Mouse (Mus musculus) erythroblast, embryonic 14.5 days (primary cell): ENCODE results near the gene Cfap70. TPM values are rescaled to one million over a fixed set of nuclear protein-coding genes. Genes with fewer than 3 reads are reported as not detected.
A peak's percentile ranks its signal among the peaks of the same experiment; 100 is the strongest.

ENCODE experiments used
- H3K27me3 ChIP-seq: 2 replicates; pipeline ENCODE4 v1.6.1; 2012; ENCODE audit warnings: inconsistent platforms; ENCODE audit not compliant: control insufficient read depth
- H3K36me3 ChIP-seq: 2 replicates; pipeline ENCODE4 v1.6.1; 2012; ENCODE audit warnings: mild to moderate bottlenecking, inconsistent platforms; ENCODE audit not compliant: control insufficient read depth
- H3K4me1 ChIP-seq: 2 replicates; pipeline ENCODE4 v1.6.1; 2012; ENCODE audit warnings: inconsistent platforms; ENCODE audit not compliant: control insufficient read depth
- H3K4me3 ChIP-seq: replicated peaks from 2 replicates; pipeline ENCODE3; 2012; ENCODE audit warnings: moderate library complexity, mild to moderate bottlenecking, inconsistent platforms
- H3K9me3 ChIP-seq: 2 replicates; pipeline ENCODE4 v1.6.1; 2012; ENCODE audit warnings: low read length, inconsistent platforms, mixed read lengths; ENCODE audit not compliant: control insufficient read depth
- GATA1 ChIP-seq: IDR thresholded peaks from 2 replicates; pipeline ENCODE4 v1.6.1; 2012; ENCODE audit warnings: low read length, inconsistent platforms, mixed read lengths
- TAL1 ChIP-seq: IDR thresholded peaks from 3 replicates; pipeline ENCODE4 v1.6.1; 2012; ENCODE audit warnings: low read length, inconsistent platforms, mixed read lengths
- polyA plus RNA-seq: library from polyadenylated mRNA; stranded (reverse); fragments of >175 nt; gene quantifications from 2 replicates; pipeline ENCODE4 v1.2.3, GENCODE M21; 2012

Cfap70 gene
- polyA plus RNA-seq: not detected in 2 replicates

DNA sequence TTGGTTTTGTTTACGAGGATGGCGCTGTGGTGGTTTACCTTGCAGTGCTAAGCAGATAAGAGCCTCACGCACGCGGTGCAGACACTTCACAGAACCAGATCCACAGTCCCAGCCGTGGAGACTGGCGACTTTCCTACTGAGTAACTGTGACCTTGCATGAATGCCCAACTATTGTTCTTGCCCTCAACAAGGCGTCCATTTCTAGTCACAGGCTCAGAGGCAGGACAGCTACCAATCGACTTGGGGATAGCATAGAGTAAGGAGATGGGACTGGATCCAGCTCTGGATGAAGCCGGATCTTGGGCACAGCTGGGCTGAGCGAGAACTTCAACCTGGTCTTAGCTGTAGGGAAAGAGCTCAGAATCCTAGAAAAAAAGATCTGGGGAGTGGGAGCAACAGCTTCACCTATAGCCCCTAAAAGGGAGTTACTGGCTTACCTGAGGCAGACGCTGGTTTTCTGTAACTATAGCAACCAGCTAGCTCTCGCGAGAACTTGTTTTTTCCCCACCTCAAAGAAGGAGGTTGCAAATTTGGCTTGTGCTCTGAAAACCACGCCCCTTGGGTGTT lies at the start of gene Cfap70:
Cfap70 (minus strand) TSS at position 462 of the 567 bp plus-strand sequence.
- no peak for TF ChIP-seq GATA1
- no peak for TF ChIP-seq TAL1
- Histone ChIP-seq H3K36me3 (peaks cover 25% of the 10 kb centered on the region), H3K4me1 (peaks cover 18% of the 10 kb centered on the region), H3K9me3 (no peaks in the 10 kb centered on the region), H3K4me3 (peak within 1 kb of the TSS; percentile 64), H3K27me3 (no peaks in the 10 kb centered on the region)

DNA sequence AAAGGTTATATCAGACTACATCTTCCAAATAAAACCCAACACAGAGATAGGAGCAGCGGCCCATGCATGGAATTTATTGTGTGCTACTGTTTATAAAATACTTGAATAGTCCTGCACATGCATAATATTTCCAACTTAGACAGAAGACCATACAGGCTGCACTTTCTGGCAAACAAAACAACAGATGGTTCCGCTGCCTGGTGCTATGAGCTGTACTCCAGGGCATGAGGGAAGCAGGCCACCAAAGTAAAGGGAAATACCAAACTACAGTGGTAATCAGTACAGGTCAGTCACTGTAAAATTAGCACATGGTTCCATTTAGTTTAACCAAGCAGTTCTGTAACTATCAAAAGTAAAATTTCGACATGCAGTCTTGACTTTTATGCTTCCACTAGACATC lies 48.0 kb upstream of the Cfap70 start:
- Histone ChIP-seq H3K9me3 (no peaks in the 10 kb centered on the region), H3K36me3 (peaks cover 73% of the 10 kb centered on the region), H3K4me1 (no peaks in the 10 kb centered on the region; the same call in 1 of the 2 replicates), H3K27me3 (no peaks in the 10 kb centered on the region), H3K4me3 (no peak overlapping the region)
- TF ChIP-seq GATA1 (no peak), TAL1 (no peak)

DNA sequence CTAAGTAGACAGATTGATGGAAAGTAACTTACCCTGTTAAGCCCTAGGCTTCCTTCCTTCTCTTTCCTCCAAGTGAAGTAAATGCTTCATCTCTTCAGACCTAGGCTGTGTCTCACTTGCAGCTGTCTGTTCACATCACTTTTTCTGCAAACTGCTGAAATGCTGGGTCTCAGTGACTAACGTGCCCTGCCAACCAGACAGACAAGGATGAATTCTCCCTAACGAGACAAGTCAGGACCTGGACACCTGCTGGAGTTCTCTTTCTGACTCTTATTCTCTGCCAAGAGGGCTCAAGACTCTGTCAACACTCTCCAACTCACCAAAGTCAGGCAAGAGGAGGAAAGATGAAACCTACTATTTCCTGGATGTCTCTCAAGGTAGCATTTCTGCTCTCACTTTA lies 44.6 kb upstream of the Cfap70 start, which contains the start of gene Mss51:
Mss51 (minus strand) TSS at position 299 of the 400 bp plus-strand sequence.
- TF ChIP-seq TAL1 (no peak), GATA1 (no peak)
- Histone ChIP-seq H3K9me3 (no peaks in the 10 kb centered on the region), H3K4me3 (no peak within 1 kb of the TSS), H3K27me3 (no peaks in the 10 kb centered on the region), H3K36me3 (peaks cover 68% of the 10 kb centered on the region), H3K4me1 (no peaks in the 10 kb centered on the region)

DNA sequence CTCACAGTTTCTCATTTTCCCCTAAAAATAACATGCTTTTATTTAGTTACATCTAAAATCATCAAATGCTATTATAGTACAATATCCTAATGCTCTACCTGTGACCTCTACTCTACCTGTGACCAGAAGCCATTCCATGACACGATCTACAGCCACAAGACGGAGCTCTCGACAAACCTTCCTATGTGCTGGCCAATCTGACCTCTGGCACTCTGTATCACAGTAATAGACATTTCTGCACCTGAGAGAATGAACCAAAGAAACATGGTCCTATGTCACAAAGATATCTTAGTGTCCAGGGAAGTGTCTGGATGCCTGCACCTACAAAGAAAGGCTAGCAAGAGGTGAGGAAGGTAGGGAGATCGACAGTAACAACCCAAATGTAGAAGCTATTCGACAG lies 34.0 kb upstream of the Cfap70 start:
- peaks cover 61% of the 10 kb centered on the region for H3K36me3 ChIP-seq
- TF ChIP-seq TAL1 (no peak), GATA1 (no peak)

DNA sequence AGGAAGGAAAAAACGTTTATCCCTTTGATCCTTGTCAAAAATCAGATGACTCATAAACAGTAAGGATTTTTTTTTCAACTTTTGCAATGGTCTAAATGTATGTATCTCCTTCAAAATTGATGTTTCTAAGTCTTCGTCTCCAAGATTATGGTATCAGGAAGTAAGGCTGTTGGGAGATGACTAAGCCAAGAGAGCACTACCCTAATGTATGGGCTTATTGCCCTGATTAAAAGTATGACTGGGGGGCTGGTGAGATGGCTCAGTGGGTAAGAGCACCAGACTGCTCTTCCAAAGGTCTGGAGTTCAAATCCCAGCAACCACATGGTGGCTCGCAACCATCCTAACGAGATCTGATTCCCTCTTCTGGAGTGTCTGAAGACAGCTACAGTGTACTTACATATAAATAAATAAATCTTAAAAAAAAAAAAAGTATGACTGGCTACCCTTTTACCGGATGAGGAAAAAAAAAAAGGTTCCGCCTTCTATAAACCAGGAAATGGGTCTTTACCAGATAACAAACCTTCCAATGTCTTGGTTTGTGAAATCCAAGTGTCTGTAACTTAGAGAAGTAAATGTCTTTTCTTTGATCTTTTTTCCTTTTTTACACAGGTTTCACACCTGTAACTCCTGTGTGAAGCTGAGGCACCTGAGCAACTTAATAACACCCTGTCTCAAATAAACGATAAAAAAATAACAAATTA lies 30.2 kb upstream of the Cfap70 start:
- no peaks in the 10 kb centered on the region for H3K9me3 ChIP-seq
- no peak for TF ChIP-seq GATA1
- no peak for TF ChIP-seq TAL1
- H3K4me1 ChIP-seq: peaks cover 48% of the 10 kb centered on the region
- no peaks in the 10 kb centered on the region for H3K27me3 ChIP-seq
- H3K4me3 ChIP-seq: no peak overlapping the region
- H3K36me3 ChIP-seq: peaks cover 42% of the 10 kb centered on the region

More for the DNA sequence above, 34.0 kb upstream of the Cfap70 start:
- no peaks in the 10 kb centered on the region for H3K9me3 ChIP-seq
- peaks cover 12% of the 10 kb centered on the region for H3K4me1 ChIP-seq
- no peak overlapping the region for H3K4me3 ChIP-seq
- no peaks in the 10 kb centered on the region for H3K27me3 ChIP-seq

DNA sequence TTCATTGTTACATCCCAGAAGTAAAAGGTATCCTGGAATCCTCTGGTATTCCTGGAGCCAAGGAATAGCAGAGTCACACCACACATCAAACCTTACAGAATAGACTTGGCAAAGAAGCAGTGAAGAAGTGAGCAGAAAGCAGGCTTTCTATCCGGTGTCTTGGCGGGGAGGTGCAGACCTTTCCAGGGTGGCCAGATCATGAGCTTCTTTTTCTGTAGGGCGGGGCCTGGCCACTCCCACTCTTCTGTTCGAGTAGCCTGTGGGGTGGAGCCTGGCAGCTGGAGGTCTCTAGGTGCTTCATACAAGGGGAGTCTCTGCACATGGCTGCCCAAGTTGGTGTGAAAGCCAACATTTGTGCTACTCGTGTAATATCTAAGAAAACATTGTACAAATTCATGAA lies 29.2 kb upstream of the Cfap70 start:
- no peaks in the 10 kb centered on the region for H3K27me3 ChIP-seq
- H3K4me3 ChIP-seq: peak overlapping the region; percentile 28
- TF ChIP-seq GATA1 (no peak), TAL1 (no peak)
- peaks cover 44% of the 10 kb centered on the region for H3K36me3 ChIP-seq
- peaks cover 57% of the 10 kb centered on the region for H3K4me1 ChIP-seq
- no peaks in the 10 kb centered on the region for H3K9me3 ChIP-seq

DNA sequence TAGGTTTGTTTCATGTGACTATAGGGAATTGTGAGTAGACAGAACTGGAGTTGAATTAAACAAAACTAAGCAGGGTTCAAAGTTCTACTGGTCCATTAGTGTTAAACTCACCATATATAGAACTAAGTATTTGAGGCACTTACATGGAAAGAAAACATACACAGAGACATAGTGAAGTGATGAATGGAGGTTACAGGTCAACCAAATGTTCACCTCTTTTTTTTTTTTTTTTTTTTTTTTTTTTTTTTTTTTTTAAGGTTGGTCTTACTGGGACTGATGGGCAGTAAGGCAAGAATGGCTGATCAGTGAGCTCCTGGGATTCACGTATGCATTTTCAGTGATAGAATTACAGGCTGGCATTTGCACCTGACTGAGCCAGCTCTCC lies 28.2 kb upstream of the Cfap70 start:
- Histone ChIP-seq H3K27me3 (no peaks in the 10 kb centered on the region), H3K4me1 (peaks cover 62% of the 10 kb centered on the region), H3K36me3 (peaks cover 47% of the 10 kb centered on the region), H3K4me3 (peak overlapping the region; percentile 83), H3K9me3 (no peaks in the 10 kb centered on the region)
- TF ChIP-seq GATA1: no peak
- TF ChIP-seq TAL1: no peak

DNA sequence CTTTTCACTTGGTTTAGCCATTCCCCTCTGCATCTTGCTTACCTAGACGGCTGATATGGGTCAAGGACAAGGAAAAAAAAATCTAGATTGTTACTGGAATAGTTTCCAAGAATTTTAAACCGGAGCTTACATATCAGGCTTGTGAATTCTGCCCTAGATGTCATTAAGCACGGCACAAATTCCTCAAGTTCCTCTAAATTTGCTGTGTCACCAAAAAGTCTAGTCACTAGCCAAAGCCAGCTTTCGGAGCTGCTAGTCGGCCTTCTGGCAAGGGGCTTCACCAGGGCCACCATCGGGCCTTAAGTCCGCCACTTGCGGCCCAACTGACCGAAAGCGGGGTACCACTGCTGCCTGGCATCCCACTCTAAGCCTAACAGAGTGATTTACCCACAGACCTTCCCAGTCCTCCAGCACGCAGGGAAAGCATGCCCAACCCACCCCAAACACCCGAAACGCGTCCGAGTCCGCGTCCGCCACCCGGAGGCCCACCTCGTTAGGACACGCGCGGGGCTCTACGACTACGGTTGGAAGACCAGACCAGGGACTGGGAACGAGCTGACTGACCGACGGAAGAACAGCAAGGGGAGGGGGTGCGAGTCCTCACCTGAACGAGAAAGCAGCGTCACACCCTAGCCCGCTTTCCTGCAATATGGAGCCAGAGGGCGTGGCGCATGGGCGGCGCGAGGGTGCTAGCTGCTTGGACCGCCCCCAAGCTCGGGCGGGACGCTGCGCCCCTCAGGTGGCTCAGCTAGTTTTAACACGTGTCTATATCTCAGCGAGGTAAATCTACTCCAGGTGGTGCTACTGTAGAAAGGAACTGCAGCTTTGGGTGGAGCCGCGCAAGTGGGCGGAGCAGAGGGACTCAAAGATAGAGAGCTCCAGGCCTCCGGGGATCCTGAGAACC lies 27.5 kb upstream of the Cfap70 start, which contains the start of gene Anxa7:
Anxa7 (minus strand) TSS at position 843 of the 904 bp plus-strand sequence.
- Histone ChIP-seq H3K9me3 (no peaks in the 10 kb centered on the region), H3K4me1 (peaks cover 62% of the 10 kb centered on the region), H3K36me3 (peaks cover 43% of the 10 kb centered on the region), H3K4me3 (peak within 1 kb of the TSS; percentile 83), H3K27me3 (no peaks in the 10 kb centered on the region)
- TF ChIP-seq TAL1 (no peak), GATA1 (no peak)

DNA sequence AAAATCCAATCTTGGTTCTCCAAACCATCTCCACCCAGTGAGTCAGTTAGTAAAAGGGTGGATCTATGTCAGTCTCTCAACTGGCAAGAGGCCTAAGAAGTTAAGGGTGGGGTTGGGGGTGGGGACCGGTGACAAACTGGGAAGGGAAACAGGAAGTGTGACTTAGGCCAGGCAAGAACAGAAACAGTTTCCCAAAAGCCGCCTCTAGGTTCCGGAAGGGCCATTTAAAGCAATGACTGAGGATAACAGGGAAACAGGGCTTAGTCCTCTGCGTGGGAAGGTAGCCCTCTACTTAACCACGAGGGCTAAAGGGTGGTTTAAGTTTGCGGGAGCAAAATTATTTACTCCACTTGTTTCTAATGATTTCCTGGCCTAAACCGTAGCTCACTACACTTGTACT lies 26.8 kb upstream of the Cfap70 start:
- Histone ChIP-seq H3K4me1 (peaks cover 62% of the 10 kb centered on the region), H3K36me3 (peaks cover 42% of the 10 kb centered on the region), H3K4me3 (peak overlapping the region; percentile 83), H3K9me3 (no peaks in the 10 kb centered on the region), H3K27me3 (no peaks in the 10 kb centered on the region)
- TF ChIP-seq GATA1 (no peak), TAL1 (no peak)
